Mouse (Mus musculus) embryonic facial prominence, embryonic 10.5 days (tissue): ENCODE measurements around the gene P2ry12. TPM values are rescaled to one million over a fixed set of nuclear protein-coding genes. Genes with fewer than 3 reads are reported as not detected.
A peak's percentile ranks its signal among the peaks of the same experiment; 100 is the strongest.

Experiments
- DNase-seq: peaks from one replicate; pipeline ENCODE4 v3.0.0-alpha.2; 2017; ENCODE audit warnings: low spot score
- H3K27ac ChIP-seq: fragments of 300-500 bp; sonication (generic); replicated peaks from 2 replicates; pipeline ENCODE4 v1.5.1; 2016; ENCODE audit warnings: mild to moderate bottlenecking
- H3K27me3 ChIP-seq: fragments of 300-500 bp; sonication (generic); replicated peaks from 2 replicates; pipeline ENCODE4 v1.6.1; 2016; ENCODE audit warnings: low read depth, mild to moderate bottlenecking; ENCODE audit not compliant: poor library complexity, severe bottlenecking
- H3K36me3 ChIP-seq: fragments of 300-500 bp; sonication (generic); replicated peaks from 2 replicates; pipeline ENCODE4 v1.6.1; 2016; ENCODE audit warnings: mild to moderate bottlenecking, moderate library complexity
- H3K4me1 ChIP-seq: fragments of 300-500 bp; sonication (generic); 2 replicates; pipeline ENCODE4 v1.6.1; 2016
- H3K4me3 ChIP-seq: fragments of 300-500 bp; sonication (generic); 2 replicates; pipeline ENCODE4 v1.5.1; 2016; ENCODE audit warnings: mild to moderate bottlenecking, moderate library complexity
- H3K9me3 ChIP-seq: fragments of 300-500 bp; sonication (generic); 2 replicates; pipeline ENCODE4 v1.6.1; 2016; ENCODE audit warnings: mild to moderate bottlenecking
- WGBS: fragments of 180-500 bp; shearing (Covaris S2); methylation state at CpG from one replicate; pipeline ENCODE4 v1.1.7; 2016; 5-methylcytosine and 5-hydroxymethylcytosine counted together
- polyA plus RNA-seq: library from polyadenylated mRNA; unstranded; fragments of >200 nt; fragmentation: Nextera tagmentation; extraction: Ambion mirVana; gene quantifications from 2 replicates; pipeline ENCODE4 v1.2.1, GENCODE M21; 2016

Gene P2ry12
- polyA plus RNA-seq, 1 experiment from 2014 or later = 1.0 TPM

DNA sequence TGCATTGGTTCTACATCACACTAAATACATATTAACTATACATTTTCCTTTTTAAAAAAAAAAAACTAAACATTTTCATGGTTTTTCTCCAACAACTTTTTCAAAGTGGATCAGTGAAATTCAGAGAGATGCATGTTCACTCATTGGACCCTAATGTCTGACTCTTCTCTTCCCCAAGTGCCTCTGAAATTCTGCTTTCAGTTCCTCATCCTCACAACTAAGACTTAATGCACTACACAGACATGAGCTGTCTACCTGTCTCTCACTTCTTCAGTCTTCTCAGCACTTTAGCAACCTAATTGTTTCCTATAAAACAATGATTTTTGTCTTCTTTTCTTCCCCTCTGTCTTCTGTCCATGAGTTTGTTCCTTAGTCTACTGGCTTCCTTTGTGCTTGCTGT, 37.3 kb downstream of the P2ry12 start:
- Histone ChIP-seq H3K9me3 (no peaks in the 10 kb centered on the region), H3K4me3 (no peak overlapping the region)
- no peak for DNase-seq

DNA sequence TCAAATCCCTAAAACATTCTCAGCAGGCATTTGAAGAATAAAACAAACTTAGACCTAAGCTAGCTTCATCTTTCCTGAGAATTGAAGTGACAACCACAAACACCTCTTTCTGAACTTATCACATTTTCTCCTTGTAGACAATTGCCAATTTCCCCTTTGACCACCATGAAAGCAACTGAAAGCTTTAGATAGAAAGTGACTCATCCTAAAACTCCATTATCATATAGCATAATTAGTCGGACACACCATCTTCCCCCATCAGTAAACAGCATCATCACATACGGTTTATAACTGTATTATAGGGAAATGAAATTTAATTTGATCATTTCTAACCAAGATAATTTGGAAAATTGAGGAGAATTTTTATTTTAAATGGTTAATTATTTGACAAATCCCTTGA, 40.4 kb downstream of the P2ry12 start:
- H3K4me3 ChIP-seq = no peak overlapping the region
- no peaks in the 10 kb centered on the region for H3K4me1 ChIP-seq
- no peak overlapping the region for H3K27ac ChIP-seq
- WGBS = 84% methylated on average over 2 of the region's 2 CpGs
- DNase-seq = no peak
- H3K9me3 ChIP-seq = no peaks in the 10 kb centered on the region
- no peaks in the 10 kb centered on the region for H3K27me3 ChIP-seq
- no peaks in the 10 kb centered on the region for H3K36me3 ChIP-seq

More for the DNA sequence above, 37.3 kb downstream of the P2ry12 start:
- Histone ChIP-seq H3K27me3 (no peaks in the 10 kb centered on the region), H3K4me1 (peaks cover 9% of the 10 kb centered on the region), H3K27ac (no peak overlapping the region), H3K36me3 (no peaks in the 10 kb centered on the region)

DNA sequence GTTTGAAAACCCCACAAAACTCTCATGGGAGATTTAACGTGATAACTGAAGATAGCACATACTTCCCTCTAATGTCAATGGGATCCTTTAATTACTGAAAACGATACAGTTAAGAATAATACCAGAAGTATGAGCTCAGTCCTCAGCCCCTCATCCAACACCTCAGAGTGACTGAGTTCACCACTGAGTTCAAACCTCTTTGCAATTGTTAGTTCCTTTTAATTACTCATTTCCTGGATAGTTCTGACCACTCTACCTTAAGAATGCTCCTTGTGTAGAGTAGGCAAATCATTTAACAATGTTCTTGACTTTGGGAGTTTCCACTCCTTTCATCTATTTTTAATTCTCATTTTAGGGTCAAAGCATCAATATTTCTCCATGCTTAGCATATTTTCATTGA, 43.3 kb downstream of the P2ry12 start:
- no peak for DNase-seq
- H3K4me1 ChIP-seq = no peaks in the 10 kb centered on the region
- 87% methylated on average over 2 of the region's 2 CpGs for WGBS
- no peaks in the 10 kb centered on the region for H3K9me3 ChIP-seq
- no peaks in the 10 kb centered on the region for H3K27me3 ChIP-seq
- no peaks in the 10 kb centered on the region for H3K36me3 ChIP-seq
- H3K27ac ChIP-seq = no peak overlapping the region
- H3K4me3 ChIP-seq = no peak overlapping the region

DNA sequence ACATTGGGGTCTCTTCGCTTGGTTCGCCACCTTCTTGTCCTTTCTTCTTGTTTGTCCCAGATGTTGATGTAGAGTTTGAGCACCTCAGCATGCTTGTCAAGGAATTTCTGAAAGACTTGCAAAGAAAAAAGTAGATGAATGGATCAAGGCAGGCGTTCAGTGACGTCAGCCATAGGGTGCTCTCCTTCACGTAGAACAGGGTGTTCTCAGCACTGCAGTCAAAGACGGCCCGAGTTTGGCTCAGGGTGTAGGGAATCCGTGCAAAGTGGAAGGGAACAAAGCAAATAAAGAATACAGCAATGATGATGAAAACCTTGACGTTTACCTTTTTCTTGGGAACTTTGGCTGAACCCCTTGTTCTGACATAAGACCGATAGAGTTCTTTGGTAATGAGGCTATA, 45.5 kb downstream of the P2ry12 start:
- Histone ChIP-seq H3K36me3 (no peaks in the 10 kb centered on the region), H3K4me3 (no peak overlapping the region), H3K9me3 (no peaks in the 10 kb centered on the region), H3K27ac (no peak overlapping the region), H3K27me3 (no peaks in the 10 kb centered on the region), H3K4me1 (no peaks in the 10 kb centered on the region)
- no peak for DNase-seq
- 93% methylated on average over 10 of the region's 10 CpGs for whole genome bisulfite sequencing

DNA sequence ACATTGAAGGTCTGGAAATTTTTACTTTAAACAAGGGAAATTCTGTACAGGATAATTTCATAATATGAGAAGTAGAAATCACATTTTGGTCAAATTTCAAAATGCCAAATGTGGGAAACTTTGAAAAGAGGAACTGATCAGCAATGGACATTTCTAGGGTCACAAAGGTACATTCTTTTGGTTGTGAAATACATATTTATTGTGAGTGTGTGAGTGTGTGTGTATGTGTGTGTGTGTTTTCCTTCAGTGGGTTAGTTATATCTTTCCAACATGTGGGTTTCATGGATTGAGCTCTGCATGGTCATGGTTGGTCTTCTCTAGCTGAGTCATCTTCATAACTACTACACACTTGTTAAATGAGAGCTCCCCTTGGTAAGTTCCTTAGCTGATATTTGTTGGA, 50.3 kb downstream of the P2ry12 start:
- H3K9me3 ChIP-seq = no peaks in the 10 kb centered on the region
- no peak for DNase-seq
- no peak overlapping the region for H3K4me3 ChIP-seq
- no peaks in the 10 kb centered on the region for H3K27me3 ChIP-seq
- H3K36me3 ChIP-seq = no peaks in the 10 kb centered on the region
- H3K27ac ChIP-seq = no peak overlapping the region
- H3K4me1 ChIP-seq = peaks cover 4% of the 10 kb centered on the region; the same call in 1 of the 2 replicates

DNA sequence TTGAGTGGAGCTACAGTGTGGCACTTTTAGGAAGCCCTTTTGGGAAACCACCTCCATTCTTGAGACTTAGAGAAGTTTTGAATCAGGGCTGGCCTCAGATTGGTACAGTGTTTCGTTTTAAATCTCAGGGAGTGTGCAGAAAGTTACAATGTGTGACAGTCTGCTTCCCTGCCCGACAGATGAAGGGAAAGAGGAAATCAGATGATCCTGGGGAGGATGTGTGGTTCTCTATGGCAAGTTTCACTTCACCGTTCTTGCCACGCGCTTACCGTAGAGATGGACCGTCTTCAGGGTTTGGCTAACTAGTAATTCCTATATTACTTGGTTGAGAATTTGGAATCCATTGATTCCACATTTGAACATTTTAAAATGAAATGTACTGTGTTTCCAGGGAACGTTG, 50.9 kb downstream of the P2ry12 start:
- no peak overlapping the region for H3K4me3 ChIP-seq
- no peak overlapping the region for H3K27ac ChIP-seq
- H3K27me3 ChIP-seq = no peaks in the 10 kb centered on the region
- 85% methylated on average over 8 of the region's 8 CpGs for WGBS
- H3K4me1 ChIP-seq = peaks cover 4% of the 10 kb centered on the region; the same call in 1 of the 2 replicates
- no peaks in the 10 kb centered on the region for H3K36me3 ChIP-seq
- H3K9me3 ChIP-seq = no peaks in the 10 kb centered on the region
- DNase-seq = no peak

DNA sequence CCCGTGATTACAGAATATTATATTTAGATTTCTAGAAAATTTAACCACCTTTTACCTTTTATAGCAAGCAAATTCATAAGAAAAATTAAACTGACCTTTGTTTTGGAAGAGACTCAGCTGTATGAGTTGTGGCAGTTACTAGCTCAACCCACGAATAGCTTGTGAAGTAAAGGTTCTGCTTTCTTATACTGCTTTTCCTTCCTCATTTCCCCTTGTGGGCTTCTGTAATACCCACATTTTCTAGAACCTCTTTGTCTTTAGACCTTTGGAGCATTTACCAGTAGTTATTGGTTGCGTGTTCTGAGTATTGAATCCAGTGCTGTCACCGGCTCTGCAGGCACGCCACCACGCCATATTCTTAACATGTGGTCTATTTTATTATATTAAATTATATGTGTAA, 51.9 kb downstream of the P2ry12 start, which contains the start of gene P2ry13:
Gene P2ry13 (minus strand): TSS at position 156 of the 400 bp plus-strand sequence.
- Histone ChIP-seq H3K27ac (no peak within 1 kb of the TSS), H3K4me1 (peaks cover 4% of the 10 kb centered on the region; the same call in 1 of the 2 replicates)
- WGBS = 91% methylated on average over 6 of the region's 6 CpGs

DNA sequence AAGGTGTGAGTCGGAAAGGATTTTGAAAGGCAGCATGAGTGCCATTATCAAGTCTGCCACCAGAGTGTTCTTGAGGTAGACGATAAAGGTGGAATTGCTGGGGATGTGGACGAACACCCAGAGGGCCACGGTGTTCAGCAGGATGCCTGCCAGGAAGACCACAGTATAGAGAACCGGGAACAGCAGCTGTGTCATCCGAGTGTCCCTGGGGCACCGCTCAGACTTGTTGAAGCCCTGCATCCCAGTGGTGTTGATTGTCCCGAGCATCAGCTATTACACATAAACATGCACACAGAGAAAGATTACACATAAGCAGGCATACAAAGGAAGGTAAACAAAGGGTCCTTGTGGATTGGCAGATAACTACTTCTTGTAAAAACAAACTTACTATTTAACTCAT, 52.6 kb downstream of the P2ry12 start:
- Histone ChIP-seq H3K27ac (no peak overlapping the region), H3K4me3 (no peak overlapping the region), H3K9me3 (no peaks in the 10 kb centered on the region), H3K27me3 (no peaks in the 10 kb centered on the region), H3K36me3 (no peaks in the 10 kb centered on the region), H3K4me1 (peaks cover 4% of the 10 kb centered on the region; the same call in 1 of the 2 replicates)
- WGBS = 67% methylated on average over 8 of the region's 8 CpGs
- no peak for DNase-seq

More for the DNA sequence above, 51.9 kb downstream of the P2ry12 start, which contains the start of gene P2ry13:
- Histone ChIP-seq H3K27me3 (no peaks in the 10 kb centered on the region), H3K4me3 (no peak within 1 kb of the TSS), H3K9me3 (no peaks in the 10 kb centered on the region), H3K36me3 (no peaks in the 10 kb centered on the region)
- no peak for DNase-seq

DNA sequence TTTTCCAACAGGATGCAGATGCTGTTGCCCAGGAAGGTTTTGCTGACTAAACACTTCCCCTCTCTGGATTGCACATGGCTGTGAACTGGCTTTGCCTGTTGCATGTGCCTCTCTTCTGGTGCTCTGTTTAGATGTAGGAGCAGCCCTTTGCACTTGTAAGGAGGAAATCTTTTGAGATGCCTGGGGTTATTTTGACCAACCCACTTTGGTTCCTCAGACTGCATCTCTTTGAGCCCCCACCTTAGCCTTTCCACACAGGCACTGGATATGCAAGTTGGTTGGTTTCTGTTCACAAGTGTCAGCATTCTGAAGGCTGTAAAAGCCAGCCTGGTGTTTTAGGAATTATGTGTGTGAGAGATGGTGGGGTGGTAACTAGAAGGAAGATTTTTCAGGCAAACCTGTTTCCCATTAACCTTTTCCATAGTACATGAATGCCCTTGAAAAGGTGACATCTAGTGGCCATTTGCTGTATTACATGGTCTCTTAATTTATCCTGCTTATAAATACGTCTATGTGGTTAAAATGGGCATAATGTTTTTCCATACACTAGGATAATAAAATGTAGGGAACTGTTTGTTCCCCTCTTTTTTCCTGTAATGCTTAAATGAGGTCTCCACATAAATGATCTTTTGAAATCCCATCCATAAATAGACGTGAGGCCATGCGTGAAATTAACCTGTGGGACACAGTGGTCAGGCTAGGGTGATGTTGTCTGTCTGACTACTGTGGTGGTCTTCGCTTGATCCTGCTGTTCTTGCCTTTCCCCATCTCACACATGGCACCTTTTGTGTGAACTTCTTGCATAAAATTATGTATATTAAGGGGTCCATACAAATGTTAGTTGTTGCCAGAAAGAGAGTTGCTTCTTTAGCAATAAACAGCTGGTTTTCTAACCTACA, 53.8 kb downstream of the P2ry12 start:
- Histone ChIP-seq H3K27me3 (no peaks in the 10 kb centered on the region), H3K36me3 (no peaks in the 10 kb centered on the region), H3K4me1 (peaks cover 4% of the 10 kb centered on the region; the same call in 1 of the 2 replicates), H3K27ac (no peak overlapping the region; the same call in 1 of the 2 replicates), H3K4me3 (no peak overlapping the region), H3K9me3 (no peaks in the 10 kb centered on the region)
- WGBS = 65% methylated on average over 4 of the region's 4 CpGs
- DNase-seq = peak; percentile 18

DNA sequence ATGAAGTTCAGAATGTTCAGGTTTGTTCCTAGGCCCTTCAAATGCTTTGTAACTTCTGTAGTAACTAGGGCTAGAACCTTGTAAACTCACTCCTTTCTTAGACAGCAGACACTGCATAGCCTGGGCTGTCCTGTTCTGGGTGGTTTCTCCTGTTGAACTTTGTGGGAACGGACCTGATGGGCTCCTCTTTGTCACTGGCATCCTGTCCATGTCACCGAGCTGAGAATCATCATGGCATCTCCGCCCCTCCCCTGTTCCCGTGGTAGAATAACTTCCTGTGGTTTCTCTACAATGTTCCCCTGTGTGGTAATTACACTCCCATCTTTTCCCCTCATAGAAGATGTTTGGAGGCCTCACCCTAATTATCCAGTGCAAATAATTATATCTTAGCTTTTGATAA, 56.7 kb downstream of the P2ry12 start:
- Histone ChIP-seq H3K9me3 (no peaks in the 10 kb centered on the region), H3K27me3 (no peaks in the 10 kb centered on the region), H3K4me3 (no peak overlapping the region), H3K36me3 (no peaks in the 10 kb centered on the region), H3K4me1 (peaks cover 4% of the 10 kb centered on the region; the same call in 1 of the 2 replicates), H3K27ac (no peak overlapping the region)
- 74% methylated on average over 4 of the region's 4 CpGs for WGBS
- DNase-seq = no peak

DNA sequence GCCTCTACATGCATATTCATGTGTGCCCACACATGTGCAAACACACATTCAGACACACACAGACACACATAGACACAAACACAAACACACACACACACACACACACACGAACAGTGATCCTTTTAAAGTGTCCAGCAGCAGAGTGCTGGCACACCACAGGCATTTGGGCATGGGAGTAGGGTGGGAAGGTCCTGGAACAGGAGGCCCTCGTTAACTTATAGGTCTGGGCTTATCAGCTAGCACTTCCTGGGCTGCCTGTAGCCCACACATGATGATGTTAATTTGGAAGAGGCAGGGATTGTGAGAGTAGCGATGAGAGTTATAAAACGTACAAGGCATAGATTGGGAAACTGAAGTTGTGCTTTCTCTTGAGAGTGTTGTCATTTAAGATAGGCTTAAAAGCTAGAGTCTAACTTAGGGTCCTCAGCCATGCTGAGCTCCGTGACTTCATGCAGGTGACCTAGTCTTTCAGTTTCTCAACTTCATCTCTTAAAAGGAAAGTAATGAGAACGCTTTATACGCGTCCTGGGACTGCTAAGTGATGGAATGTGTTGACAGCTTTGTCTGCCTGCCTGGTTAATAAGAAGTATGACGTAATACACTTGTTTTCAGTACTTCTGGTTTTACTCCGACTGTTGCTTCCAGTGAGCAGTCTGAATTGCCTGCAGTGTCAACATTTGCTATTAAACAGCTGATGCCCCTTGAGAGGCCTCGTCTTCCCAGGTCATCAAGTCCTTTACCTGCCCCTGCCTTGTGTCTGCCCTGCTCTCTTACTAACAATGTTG, 57.8 kb downstream of the P2ry12 start:
- WGBS = 84% methylated on average over 11 of the region's 11 CpGs
- Histone ChIP-seq H3K9me3 (no peaks in the 10 kb centered on the region), H3K4me3 (no peak overlapping the region), H3K4me1 (peaks cover 4% of the 10 kb centered on the region; the same call in 1 of the 2 replicates), H3K27me3 (no peaks in the 10 kb centered on the region), H3K27ac (no peak overlapping the region), H3K36me3 (no peaks in the 10 kb centered on the region)
- DNase-seq = no peak

DNA sequence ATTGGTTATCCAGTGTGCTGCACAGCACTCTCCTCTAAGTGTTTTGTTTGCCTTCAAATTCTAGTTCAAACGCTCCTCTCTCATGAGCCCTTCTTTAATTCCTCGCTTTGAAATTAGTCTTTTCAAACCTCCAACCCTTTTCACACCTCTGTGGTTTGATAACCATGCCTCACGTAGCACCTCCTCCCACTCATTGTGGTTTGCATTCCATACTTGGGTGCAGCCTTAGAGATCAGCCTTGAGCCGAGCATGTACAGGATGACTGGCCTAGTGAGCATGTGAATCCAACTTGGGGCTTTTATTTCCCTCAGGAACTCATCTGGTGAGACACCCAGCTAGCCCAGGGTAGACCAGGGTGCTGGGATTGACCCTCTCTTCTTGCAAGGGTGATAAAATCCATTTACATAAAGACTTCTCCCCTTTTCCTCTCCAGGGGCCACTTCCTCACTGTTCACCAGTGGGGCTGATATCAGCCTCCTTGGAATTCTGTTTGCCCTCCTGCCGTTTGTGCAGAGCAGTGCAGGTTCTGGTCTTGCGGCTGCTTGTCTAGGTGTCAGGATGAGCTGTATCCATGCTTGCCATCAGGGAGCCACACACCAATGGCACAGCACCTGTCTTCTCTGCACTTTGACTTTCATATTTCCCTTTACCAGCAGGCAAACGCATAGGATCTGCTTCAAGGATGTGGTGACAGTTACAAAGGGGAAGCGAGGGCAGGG, 58.7 kb downstream of the P2ry12 start:
- H3K27me3 ChIP-seq = no peaks in the 10 kb centered on the region

More for the DNA sequence above, 58.7 kb downstream of the P2ry12 start:
- WGBS = 85% methylated on average over 8 of the region's 8 CpGs
- no peak for DNase-seq
- Histone ChIP-seq H3K9me3 (no peaks in the 10 kb centered on the region), H3K27ac (no peak overlapping the region), H3K4me3 (no peak overlapping the region), H3K4me1 (peaks cover 4% of the 10 kb centered on the region; the same call in 1 of the 2 replicates), H3K36me3 (no peaks in the 10 kb centered on the region)
